Mouse (Mus musculus) cerebellum, adult 9-11 months (tissue): ENCODE results near the gene Cpm.
"Not testable (repeated sequence)": the region's sequence is repeated elsewhere in the genome, so short reads cannot be mapped to it uniquely, and the experiment has no call there.

Source experiments
- DNase-seq: peaks from one replicate; pipeline ENCODE4 v3.0.0; 2022

The Cpm gene

DNA sequence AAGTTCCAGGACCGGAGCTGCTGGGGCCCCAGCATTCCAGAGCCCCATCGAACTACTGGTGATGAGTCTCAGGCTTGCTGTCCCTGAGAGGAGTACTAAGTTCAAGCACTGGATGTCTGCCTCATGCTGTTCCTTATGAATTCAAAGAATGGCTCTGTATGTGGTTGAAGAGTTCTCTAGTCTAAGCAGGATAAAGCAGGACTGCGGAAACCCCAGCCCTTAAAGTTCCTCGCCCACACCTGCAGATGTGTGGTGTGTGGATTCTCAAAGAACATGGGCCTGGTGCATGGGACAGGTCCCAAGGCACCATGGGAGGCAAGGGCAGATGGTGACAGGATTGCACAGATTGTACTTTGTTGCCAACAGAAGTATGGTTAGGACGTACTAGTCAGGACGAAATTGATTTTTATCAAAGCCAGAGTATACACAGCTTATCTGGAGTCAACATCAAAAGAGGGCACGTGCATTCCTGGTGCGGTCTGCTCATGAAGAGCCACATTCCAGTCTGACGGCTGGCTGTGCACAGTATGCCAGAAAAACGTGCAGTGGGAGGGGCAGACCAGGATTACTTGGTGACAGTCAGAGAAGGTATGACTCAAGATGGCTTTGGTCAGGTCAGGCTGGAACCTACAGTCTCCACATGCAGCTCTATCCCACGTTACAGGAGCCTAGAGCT lies 100.0 kb downstream of the Cpm start:
- DNase-seq: no peak

DNA sequence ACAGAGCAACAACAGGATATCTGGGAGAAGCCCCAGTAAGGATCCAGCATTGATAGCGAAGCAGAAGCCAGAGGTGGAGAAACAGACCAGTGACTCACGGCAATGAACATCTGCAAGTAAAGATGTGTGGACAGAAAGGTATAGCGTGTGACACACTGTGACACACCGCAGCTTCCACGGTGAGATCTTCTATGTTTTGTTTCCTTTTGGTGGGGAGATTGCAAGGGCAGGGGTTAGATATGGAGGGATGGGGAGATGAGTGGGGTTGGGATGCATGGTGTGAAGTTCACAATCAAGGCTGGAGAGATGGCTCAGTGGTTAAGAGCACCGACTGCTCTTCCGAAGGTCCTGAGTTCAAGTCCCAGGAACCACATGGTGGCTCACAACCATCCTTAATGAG lies 100.8 kb downstream of the Cpm start:
- DNase-seq: no peak

DNA sequence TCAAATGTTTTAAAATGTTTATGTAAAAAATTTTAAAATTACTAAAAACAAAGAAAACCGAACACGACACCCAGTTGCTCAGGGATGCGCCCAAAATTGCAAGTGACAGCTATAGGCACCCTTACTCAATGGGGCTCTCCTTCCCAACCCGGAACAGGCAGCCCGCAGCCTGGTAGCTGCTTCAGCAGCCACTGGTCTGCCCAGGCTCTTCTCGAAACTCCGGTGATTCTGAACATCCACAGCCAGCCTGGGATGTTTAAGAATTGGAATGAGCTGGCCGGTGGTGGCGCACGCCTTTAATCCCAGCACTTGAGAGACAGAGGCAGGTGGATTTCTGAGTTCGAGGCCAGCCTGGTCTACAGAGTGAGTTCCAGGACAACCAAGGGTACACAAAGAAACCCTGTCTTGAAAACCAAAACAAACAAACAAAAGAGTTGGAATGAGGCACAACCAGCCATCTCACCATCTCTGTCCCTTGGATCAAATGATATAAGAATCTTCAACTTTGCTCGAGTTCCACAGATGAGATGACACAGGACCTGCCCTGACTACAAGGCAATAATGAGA lies 101.4 kb downstream of the Cpm start:
- no peak for DNase-seq

DNA sequence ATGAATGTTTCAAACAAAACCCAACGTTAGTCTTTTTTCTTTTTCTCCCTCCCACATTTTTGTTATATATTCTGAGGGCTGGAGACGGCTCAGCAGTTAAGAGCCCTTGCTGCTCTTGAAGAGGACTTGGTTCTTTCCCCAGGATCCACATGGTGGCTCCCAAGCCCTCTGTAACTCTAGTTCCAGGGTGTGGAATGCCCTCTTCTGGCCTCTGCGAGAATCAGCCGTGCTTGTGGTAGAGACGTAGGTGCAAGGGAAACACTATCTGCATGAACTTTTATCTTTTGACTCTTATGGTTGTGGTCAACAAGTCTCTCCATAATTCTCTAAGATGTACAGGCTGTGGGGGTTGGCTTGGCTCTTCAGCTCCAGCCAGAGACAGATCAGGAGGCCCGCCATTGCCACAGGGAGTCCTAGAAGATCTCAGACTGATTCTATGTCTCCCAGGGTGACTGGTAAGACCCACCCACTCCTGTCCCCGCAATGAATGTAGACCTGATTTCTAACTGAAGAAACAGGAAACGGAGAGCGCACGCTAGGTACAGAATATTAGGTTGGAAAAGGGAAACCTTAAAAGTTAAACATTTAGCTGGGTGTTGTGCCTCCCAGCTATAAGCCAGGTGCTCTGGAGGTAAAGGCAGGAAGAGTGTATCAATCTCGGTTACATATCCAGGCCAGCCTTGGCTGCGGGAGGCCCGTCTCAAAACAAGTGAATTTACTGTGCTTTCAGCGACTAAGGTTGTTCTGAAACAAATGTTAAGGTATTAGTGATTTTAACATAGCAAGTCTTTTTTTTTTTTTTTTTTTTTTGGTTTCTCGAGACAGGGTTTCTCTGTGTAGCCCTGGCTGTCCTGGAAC lies 102.2 kb downstream of the Cpm start:
- no peak for DNase-seq

DNA sequence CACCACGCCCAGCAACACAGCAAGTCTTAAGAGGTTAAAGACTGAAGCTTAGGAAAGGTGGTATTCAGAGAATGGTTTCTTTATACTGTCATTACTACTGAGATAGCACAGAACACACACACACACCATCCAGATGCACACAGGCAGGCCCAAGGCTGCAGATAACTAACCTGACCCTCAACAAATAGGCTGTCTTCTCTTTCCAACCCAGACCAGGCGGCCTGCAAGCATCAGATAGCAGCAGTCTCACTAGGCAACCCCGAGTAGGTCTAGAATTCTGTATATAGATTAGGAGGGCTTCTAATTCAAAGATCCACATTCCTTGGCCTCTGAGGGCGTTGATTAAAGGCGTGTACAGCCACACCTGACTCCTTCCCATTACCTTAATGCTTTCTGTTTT lies 102.9 kb downstream of the Cpm start:
- DNase-seq: no peak

DNA sequence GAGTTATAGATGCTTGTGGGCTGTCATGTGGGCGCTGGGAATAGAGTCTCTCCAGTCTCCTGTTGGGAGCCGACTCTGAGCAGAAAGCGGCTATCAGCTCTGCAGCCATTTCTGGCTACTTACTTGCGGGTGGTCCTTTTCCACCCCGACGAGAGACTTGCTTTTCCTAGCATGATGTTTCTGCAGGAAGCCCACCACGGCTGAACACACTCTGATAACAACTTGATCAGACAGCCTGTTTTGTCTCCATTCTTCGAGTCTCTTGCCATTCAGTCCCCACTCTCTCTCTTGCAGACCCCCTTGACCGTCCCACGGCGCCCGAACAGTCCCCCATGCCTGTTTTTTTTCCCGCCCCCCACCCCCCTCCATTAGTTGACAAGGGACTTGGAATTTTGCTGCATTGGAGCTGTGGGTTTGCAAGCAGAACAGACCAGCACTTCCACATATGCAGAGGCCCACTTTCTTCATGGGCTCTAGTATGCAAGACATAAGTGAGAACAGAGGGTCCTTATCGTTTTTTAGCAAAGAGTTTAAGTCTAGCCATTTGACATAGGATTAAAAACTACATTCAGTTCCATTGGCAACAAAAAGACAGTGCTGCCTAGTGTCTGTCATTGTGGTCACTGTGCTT lies 103.8 kb downstream of the Cpm start:
- no peak for DNase-seq

DNA sequence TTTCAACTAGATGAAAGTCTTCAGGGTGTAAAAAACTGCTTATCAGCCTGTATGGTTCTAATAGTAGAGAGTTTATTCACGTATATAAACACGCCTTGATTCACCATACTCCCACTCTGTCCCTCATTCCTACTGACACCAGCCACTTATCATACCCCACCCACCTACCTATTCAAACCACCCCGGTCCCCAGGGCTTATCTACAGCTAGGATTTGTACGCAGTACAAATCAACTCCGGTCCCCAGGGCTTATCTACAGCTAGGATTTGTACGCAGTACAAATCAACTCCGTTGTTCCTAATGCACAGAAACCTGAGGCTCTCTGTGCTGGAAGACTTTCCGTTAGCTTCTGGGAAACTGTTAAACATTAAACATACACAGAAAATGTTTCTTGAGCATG lies 104.3 kb downstream of the Cpm start:
- not testable (repeated sequence) for DNase-seq

DNA sequence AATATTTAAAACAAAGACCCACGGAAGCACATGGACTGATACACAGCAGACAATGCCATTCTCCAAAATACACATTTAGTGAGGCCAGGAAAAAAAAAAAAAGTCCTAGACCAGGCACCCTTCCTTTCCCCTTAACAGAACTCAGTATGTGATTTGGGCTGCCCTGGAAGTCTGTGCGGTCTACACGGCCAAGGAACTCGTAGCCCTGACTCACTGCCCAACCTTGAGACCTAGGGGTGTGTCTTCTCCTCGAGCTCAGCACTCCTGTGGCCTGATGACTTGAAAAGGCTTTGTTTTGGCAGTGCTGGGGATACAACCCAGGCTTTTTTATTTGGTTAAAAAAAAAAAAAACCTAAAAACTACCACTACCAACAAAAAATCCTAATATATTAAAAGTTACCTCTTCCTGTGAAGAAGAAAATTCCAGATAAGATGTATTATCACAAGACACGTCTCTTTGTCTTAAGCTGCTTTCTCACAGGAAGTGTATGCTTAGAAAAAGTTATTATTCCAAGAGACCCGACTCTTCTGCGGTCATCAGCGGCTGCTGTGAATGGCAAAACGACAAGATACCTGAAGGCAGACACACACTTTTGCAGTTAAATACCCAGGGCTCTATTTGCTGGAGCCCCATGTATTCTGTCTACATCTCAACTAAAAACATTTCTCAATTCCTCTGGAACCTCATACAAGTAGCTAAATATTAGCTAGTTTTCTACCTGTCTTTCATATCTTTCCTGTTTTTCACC lies 105.0 kb downstream of the Cpm start:
- DNase-seq: not testable (repeated sequence)

DNA sequence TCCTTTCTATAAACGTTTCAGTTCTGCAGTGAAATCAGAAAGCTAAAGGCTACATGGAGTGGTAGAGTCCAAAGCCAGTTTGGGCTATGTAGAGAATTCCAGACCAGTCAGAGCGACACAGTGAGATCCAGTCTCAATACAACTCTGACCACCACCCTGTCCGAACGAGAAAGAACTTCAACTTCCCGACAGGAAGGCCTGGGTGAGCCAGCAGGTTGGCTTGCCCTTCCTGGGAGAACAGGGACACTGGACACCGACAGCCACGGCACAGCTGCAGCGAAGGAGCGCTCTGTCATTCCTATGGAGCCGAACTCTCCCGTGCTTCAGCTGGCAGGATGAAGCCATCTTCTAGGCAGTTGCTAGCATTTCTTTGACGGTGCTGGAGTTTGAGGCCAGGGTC lies 106.1 kb downstream of the Cpm start:
- DNase-seq: not testable (repeated sequence)

DNA sequence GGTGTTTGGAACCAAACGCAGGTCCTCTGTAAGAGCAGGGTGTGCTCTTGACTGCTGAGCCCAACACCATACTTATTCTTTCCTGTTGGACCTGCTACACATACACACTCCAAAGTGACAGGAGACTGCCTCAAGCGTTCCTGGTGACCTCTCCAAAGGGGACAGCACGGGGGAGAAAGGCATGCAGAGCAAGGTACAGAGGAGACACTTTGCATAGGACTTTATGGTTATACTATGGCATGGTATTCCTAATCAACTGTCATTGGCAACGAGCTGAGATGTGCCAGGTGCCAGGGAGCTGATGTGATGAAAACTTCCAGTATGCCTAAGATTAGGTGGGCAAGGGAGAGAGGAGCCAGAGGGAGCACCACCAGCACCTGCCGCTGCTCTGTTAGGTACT lies 107.3 kb downstream of the Cpm start:
- no peak for DNase-seq
